Mouse (Mus musculus): ENCODE measurements around the gene Gm4305. TPM values are rescaled to one million over a fixed set of nuclear protein-coding genes. Genes with fewer than 3 reads are reported as not detected.

Gene Gm4305
- polyA plus RNA-seq (2014; fragmentation: Illumina TruSeq; extraction: RNeasy Lipid Tissue Mini Kit (QIAGEN cat#74804); ENCODE audit: low read depth, low replicate concordance) = not detected

DNA sequence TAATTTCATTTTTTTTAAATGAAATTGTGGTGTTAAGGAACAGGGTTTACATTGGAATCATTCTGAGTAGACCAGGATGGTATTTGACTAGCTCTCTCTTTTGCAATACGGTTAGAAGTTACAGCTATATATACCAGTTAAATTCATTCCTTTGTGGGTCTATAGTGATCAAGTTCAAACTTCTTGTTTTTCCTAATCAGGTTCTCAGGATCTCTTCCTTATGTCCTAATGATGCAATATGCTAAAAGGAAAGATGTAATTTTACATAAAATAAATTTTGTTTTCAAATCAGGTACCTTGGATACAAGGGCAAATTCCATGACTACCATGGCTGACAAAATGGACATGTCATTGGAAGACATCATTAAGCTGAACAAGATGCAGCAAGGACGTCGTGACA is at the start of gene Gm4305:
Gene Gm4305, plus strand, starts transcription at position 301 of the 400 bp plus-strand sequence.

DNA sequence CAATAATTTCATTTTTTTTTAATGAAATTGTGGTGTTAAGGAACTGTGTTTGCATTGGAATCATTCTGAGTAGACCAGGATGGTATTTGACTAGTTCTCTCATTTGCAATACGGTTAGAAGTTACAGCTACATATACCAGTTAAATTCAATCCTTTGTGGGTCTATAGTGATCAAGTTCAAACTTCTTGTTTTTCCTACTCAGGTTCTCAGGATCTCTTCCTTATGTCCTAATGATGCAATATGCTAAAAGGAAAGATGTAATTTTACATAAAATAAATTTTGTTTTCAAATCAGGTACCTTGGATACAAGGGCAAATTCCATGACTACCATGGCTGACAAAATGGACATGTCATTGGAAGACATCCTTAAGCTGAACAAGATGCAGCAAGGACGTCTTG is 15.5 kb upstream of the Gm4305 start, which contains the start of gene Gm4301:
Gene Gm4301, plus strand, starts transcription at position 301 of the 400 bp plus-strand sequence.

DNA sequence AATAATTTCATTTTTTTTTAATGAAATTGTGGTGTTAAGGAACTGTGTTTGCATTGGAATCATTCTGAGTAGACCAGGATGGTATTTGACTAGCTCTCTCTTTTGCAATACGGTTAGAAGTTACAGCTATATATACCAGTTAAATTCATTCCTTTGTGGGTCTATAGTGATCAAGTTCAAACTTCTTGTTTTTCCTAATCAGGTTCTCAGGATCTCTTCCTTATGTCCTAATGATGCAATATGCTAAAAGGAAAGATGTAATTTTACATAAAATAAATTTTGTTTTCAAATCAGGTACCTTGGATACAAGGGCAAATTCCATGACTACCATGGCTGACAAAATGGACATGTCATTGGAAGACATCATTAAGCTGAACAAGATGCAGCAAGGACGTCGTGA is 10.4 kb upstream of the Gm4305 start, which contains the start of gene Gm4302:
Gene Gm4302, plus strand, starts transcription at position 301 of the 400 bp plus-strand sequence.

DNA sequence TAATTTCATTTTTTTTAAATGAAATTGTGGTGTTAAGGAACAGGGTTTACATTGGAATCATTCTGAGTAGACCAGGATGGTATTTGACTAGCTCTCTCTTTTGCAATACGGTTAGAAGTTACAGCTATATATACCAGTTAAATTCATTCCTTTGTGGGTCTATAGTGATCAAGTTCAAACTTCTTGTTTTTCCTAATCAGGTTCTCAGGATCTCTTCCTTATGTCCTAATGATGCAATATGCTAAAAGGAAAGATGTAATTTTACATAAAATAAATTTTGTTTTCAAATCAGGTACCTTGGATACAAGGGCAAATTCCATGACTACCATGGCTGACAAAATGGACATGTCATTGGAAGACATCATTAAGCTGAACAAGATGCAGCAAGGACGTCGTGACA is 5.2 kb upstream of the Gm4305 start, which contains the start of gene Gm4303:
Gene Gm4303, plus strand, starts transcription at position 301 of the 400 bp plus-strand sequence.

GRCm38 (mm10) chr10:100361038-100361437 is 10.1 kb downstream of the Gm4305 start, which contains the start of gene Gm4307:
Gene Gm4307 (plus strand): TSS chr10:100361338.

GRCm38 (mm10) chr10:100382460-100382859 is 31.6 kb downstream of the Gm4305 start, which contains the start of gene Gm4312:
Gene Gm4312 (minus strand): TSS chr10:100382560.

Other genes with a start within 250 kb of the Gm4305 start
- gene Gm4301, start 15.4 kb upstream of the Gm4305 start, polyA plus RNA-seq (2014; fragmentation: Illumina TruSeq; extraction: RNeasy Lipid Tissue Mini Kit (QIAGEN cat#74804); ENCODE audit: low read depth, low replicate concordance) = not detected
- gene Gm4302, start 10.3 kb upstream of the Gm4305 start, polyA plus RNA-seq (2014; fragmentation: Illumina TruSeq; extraction: RNeasy Lipid Tissue Mini Kit (QIAGEN cat#74804); ENCODE audit: low read depth, low replicate concordance) = not detected
- gene Gm4303, start 5.1 kb upstream of the Gm4305 start, polyA plus RNA-seq (2014; fragmentation: Illumina TruSeq; extraction: RNeasy Lipid Tissue Mini Kit (QIAGEN cat#74804); ENCODE audit: low read depth, low replicate concordance) = not detected
- gene Gm4307, start 10.2 kb downstream of the Gm4305 start, polyA plus RNA-seq (2014; fragmentation: Illumina TruSeq; extraction: RNeasy Lipid Tissue Mini Kit (QIAGEN cat#74804); ENCODE audit: low read depth, low replicate concordance) = not detected
- gene Gm4312, start 31.5 kb downstream of the Gm4305 start, polyA plus RNA-seq (2014; fragmentation: Illumina TruSeq; extraction: RNeasy Lipid Tissue Mini Kit (QIAGEN cat#74804); ENCODE audit: low read depth, low replicate concordance) = not detected
- 92.2 TPM for gene Tmtc3, start 136.3 kb downstream of the Gm4305 start, polyA plus RNA-seq (2014; fragmentation: Illumina TruSeq; extraction: RNeasy Lipid Tissue Mini Kit (QIAGEN cat#74804); ENCODE audit: low read depth, low replicate concordance)
- 39.0 TPM for gene Cep290, start 136.5 kb downstream of the Gm4305 start, polyA plus RNA-seq (2014; fragmentation: Illumina TruSeq; extraction: RNeasy Lipid Tissue Mini Kit (QIAGEN cat#74804); ENCODE audit: low read depth, low replicate concordance)
- gene 4930430F08Rik, start 239.3 kb downstream of the Gm4305 start, polyA plus RNA-seq (2014; fragmentation: Illumina TruSeq; extraction: RNeasy Lipid Tissue Mini Kit (QIAGEN cat#74804); ENCODE audit: low read depth, low replicate concordance) = 31.4 TPM
- not detected for gene 1700017N19Rik, start 239.4 kb downstream of the Gm4305 start, polyA plus RNA-seq (2014; fragmentation: Illumina TruSeq; extraction: RNeasy Lipid Tissue Mini Kit (QIAGEN cat#74804); ENCODE audit: low read depth, low replicate concordance)

All from adrenal gland, adult 10 weeks (tissue).